In genomic region chr19:43678467-43679003, GRCm38 (mm10) we compare ENCODE assay signal across 22 mouse cellular contexts. TPM values are rescaled to one million over a fixed set of nuclear protein-coding genes. Genes with fewer than 3 reads are reported as not detected.
A peak's percentile ranks its signal among the peaks of the same experiment; 100 is the strongest.
DNase-seq lines count a peak whose midpoint lies in the region; ATAC-seq and TF ChIP-seq lines count a peak whose summit lies in the region.
"Had no signal": no experiment of that assay in that cellular context is flagged by ENCODE, and none has a peak within 500 bp of the region (broad histone marks: within the 10 kb centered on the region; RNA-seq: fewer than 3 reads in every experiment).

No protein-coding gene starts in this region.

- no peak overlapping the region for H3K9ac ChIP-seq in liver, embryonic 15.5 days
- H3K9ac ChIP-seq in liver, postnatal 0 days (replicated peaks) = no peak overlapping the region
- H3K9ac ChIP-seq: forebrain, embryonic 13.5 days; limb, embryonic 13.5 days had no signal

- H3K27ac ChIP-seq in liver, embryonic 15.5 days (replicated peaks) = 0 out of 2 replicates have a peak overlapping the region, but pooled peaks have one; percentile 24
- H3K27ac ChIP-seq in liver, postnatal 0 days (ENCODE audit: low read depth) = peak overlapping the region; percentile 79
- H3K27ac ChIP-seq in thymus, adult 2 months (ENCODE audit: control insufficient read depth, insufficient read depth, low read length) = no peak overlapping the region
- H3K27ac ChIP-seq: forebrain, embryonic 13.5 days; gastrocnemius, adult 2 months; heart, embryonic 10.5 days; hindbrain, embryonic 10.5 days; kidney, postnatal 0 days; limb, embryonic 13.5 days; midbrain, embryonic 10.5 days had no signal

- WGBS in liver, embryonic 15.5 days (ENCODE audit: insufficient replicate concordance) = 60% methylated on average over 8 of the region's 8 CpGs
- 68% methylated on average over 8 of the region's 8 CpGs for WGBS in liver, postnatal 0 days (ENCODE audit: insufficient replicate concordance)
- WGBS in thymus, adult 2 months = 88% methylated on average over 8 of the region's 8 CpGs

- no peak overlapping the region for H3K4me2 ChIP-seq in liver, embryonic 15.5 days
- H3K4me2 ChIP-seq in liver, postnatal 0 days (ENCODE audit: low read depth, low read length) = no peak overlapping the region
- H3K4me2 ChIP-seq: forebrain, embryonic 13.5 days; limb, embryonic 13.5 days had no signal

- no peak overlapping the region for H3K4me3 ChIP-seq in liver, embryonic 15.5 days (replicated peaks)
- H3K4me3 ChIP-seq in liver, postnatal 0 days (ENCODE audit: low read depth, low read length) = no peak overlapping the region
- no peak overlapping the region for H3K4me3 ChIP-seq in thymus, adult 2 months (ENCODE audit: control insufficient read depth, insufficient read depth, low read length)
- H3K4me3 ChIP-seq: forebrain, embryonic 13.5 days; gastrocnemius, adult 2 months; heart, embryonic 10.5 days; hindbrain, embryonic 10.5 days; limb, embryonic 13.5 days; midbrain, embryonic 10.5 days had no signal

- DNase-seq in liver = no peak
- peak; percentile 33 for DNase-seq in 416B (ENCODE audit: low read depth)
- DNase-seq in MEL-GATA-1-ER (ENCODE audit: extremely low read depth, low read depth) = peak; percentile 45
- no peak for DNase-seq in liver, postnatal 0 days
- no peak for DNase-seq in thymus, adult 2 months
- no peak for DNase-seq in urinary bladder, postnatal 14 days (ENCODE audit: low spot score)
- DNase-seq: adrenal gland, postnatal 14 days; cerebellum, adult 9-10 months; gastrocnemius, adult 2 months; kidney, adult 2 months; lung, adult 2 months; lung, postnatal 36 days; thymus, postnatal 25 days had no signal

- no peaks in the 10 kb centered on the region for H3K27me3 ChIP-seq in liver, embryonic 15.5 days
- no peaks in the 10 kb centered on the region for H3K27me3 ChIP-seq in liver, postnatal 0 days (ENCODE audit: insufficient read depth, low read length)
- H3K27me3 ChIP-seq in thymus, adult 2 months (ENCODE audit: control insufficient read depth, insufficient read depth, low read length) = no peaks in the 10 kb centered on the region
- H3K27me3 ChIP-seq: forebrain, embryonic 13.5 days had no signal

- no peak for ATAC-seq in liver, embryonic 15.5 days (ENCODE audit: insufficient read depth)
- no peak for ATAC-seq in liver, postnatal 0 days
- ATAC-seq: forebrain, embryonic 13.5 days; hindbrain, embryonic 16.5 days; midbrain, embryonic 16.5 days had no signal

- H3K4me1 ChIP-seq in liver, embryonic 15.5 days (replicated peaks) = peaks cover 15% of the 10 kb centered on the region
- peaks cover 10% of the 10 kb centered on the region for H3K4me1 ChIP-seq in liver, postnatal 0 days (ENCODE audit: insufficient read depth)
- peaks cover under 1% of the 10 kb centered on the region; the same call in 1 of the 2 replicates for H3K4me1 ChIP-seq in thymus, adult 2 months (replicated peaks; ENCODE audit: control insufficient read depth, insufficient read depth, low read length)

- no peak for TF ChIP-seq POLR2A in thymus, adult 2 months (IDR thresholded peaks at IDR 0.05; ENCODE audit: control insufficient read depth, extremely low read depth, insufficient read depth, low read length, poor library complexity)

- no peaks in the 10 kb centered on the region for H3K9me3 ChIP-seq in liver, embryonic 15.5 days (replicated peaks)
- no peaks in the 10 kb centered on the region for H3K9me3 ChIP-seq in liver, postnatal 0 days (ENCODE audit: low read length)
- H3K9me3 ChIP-seq: forebrain, embryonic 13.5 days; hindbrain, embryonic 10.5 days; limb, embryonic 13.5 days; midbrain, embryonic 10.5 days had no signal

- no peak for TF ChIP-seq EP300 in liver, postnatal 0 days (IDR thresholded peaks at IDR 0.05; ENCODE audit: low read depth)

- no peak for TF ChIP-seq CTCF in liver, postnatal 0 days (IDR thresholded peaks at IDR 0.05; ENCODE audit: low read depth)
- TF ChIP-seq CTCF in thymus, adult 2 months (IDR thresholded peaks at IDR 0.05; ENCODE audit: borderline replicate concordance, control insufficient read depth, extremely low read depth, insufficient read depth, low read length, poor library complexity) = no peak

- H3K36me3 ChIP-seq in liver, embryonic 15.5 days (replicated peaks) = no peaks in the 10 kb centered on the region
- H3K36me3 ChIP-seq in liver, postnatal 0 days (replicated peaks; ENCODE audit: insufficient read depth, low read length) = no peaks in the 10 kb centered on the region
- no peaks in the 10 kb centered on the region for H3K36me3 ChIP-seq in thymus, adult 2 months (ENCODE audit: control insufficient read depth, insufficient read depth, low read length)
- H3K36me3 ChIP-seq: heart, embryonic 10.5 days; hindbrain, embryonic 10.5 days; limb, embryonic 13.5 days; midbrain, embryonic 10.5 days had no signal

RNA-seq across cellular contexts. Expression of gene Slc25a28, which starts 3.9 kb away (rescaled TPM):
- polyA plus RNA-seq in liver, embryonic 15.5 days (2015; fragmentation: Nextera tagmentation; extraction: Ambion mirVana) = 5.1 and 5.7 TPM in 2 replicates
- polyA plus RNA-seq in liver, postnatal 0 days (2015; fragmentation: Nextera tagmentation; extraction: Ambion mirVana) = 4.8 and 6.3 TPM in 2 replicates
- polyA plus RNA-seq in thymus, adult 2 months (2012; rRNA removed) = 80.5 and 88.7 TPM in 2 replicates

RNA-seq across cellular contexts. Expression of gene Entpd7, which starts 10.9 kb away (rescaled TPM):
- polyA plus RNA-seq in liver, embryonic 15.5 days (2015; fragmentation: Nextera tagmentation; extraction: Ambion mirVana) = 2.4 and 2.5 TPM in 2 replicates
- polyA plus RNA-seq in liver, postnatal 0 days (2015; fragmentation: Nextera tagmentation; extraction: Ambion mirVana) = 1.9 TPM in 2 replicates
- polyA plus RNA-seq in thymus, adult 2 months (2012; rRNA removed) = 8.8 and 10.1 TPM in 2 replicates

Comparison
In these comparisons a context has a peak if more than half of its experiments do, and no peak if none do; other contexts are left out.
1. DNase-seq: peak in 416B (single experiment) and MEL-GATA-1-ER (single experiment); none in liver (single experiment), liver, postnatal 0 days (single experiment), thymus, adult 2 months (single experiment) and urinary bladder, postnatal 14 days (single experiment).
2. RNA of gene Slc25a28, which starts 3.9 kb away (polyA plus RNA-seq): 80.5 to 88.7 TPM in thymus, adult 2 months; 5.1 to 5.7 TPM in liver, embryonic 15.5 days and 4.8 to 6.3 TPM in liver, postnatal 0 days; every median in the first group is over 10 times any median in the second.